Mouse (Mus musculus) hematopoietic stem cell, adult 5-6 weeks (primary cell): ENCODE data around the gene Sec23a. TPM values are rescaled to one million over a fixed set of nuclear protein-coding genes. Genes with fewer than 3 reads are reported as not detected.
"Not testable (repeated sequence)": the region's sequence is repeated elsewhere in the genome, so short reads cannot be mapped to it uniquely, and the experiment has no call there.

Experiments
- ATAC-seq, 2 experiments: fragments of 125-278 bp in 1 of 2; replicated peaks in 1 of 2; 2 replicates each; pipeline ENCODE4 v1.8.0; 2016 to 2017; ENCODE audit warnings: inconsistent platforms in 2 of 2, mild to moderate bottlenecking in 2 of 2, moderate number of reproducible peaks in 2 of 2, low read depth in 1 of 2, moderate TSS enrichment in 1 of 2; ENCODE audit not compliant: low FRiP score in 2 of 2, poor library complexity in 2 of 2, severe bottlenecking in 2 of 2, insufficient read depth in 1 of 2, low TSS enrichment in 1 of 2
- total RNA-seq: library from RNA; stranded (forward); fragments of 172-1452, 232-1000 nt; gene quantifications from 2 replicates; pipeline ENCODE4 v1.2.3, GENCODE M21; 2017

Gene Sec23a
- 20.8 and 21.8 TPM in 2 replicates for total RNA-seq

- ATAC-seq, result peak; percentile 86 to 88
Measured at GRCm38 (mm10) chr12:59011844-59012709, at the start of gene Sec23a. Gene Sec23a (minus strand): TSS chr12:59012017.

- ATAC-seq, result peak; percentile 93 to 94
Measured at GRCm38 (mm10) chr12:59060993-59061595, 49.3 kb upstream of the Sec23a start, which contains the start of gene Trappc6b. Gene Trappc6b (minus strand): TSS chr12:59061472.

- ATAC-seq, result no peak
Measured at GRCm38 (mm10) chr12:59060322-59060721, 48.5 kb upstream of the Sec23a start.

GRCm38 (mm10) chr12:59058242-59058641, 46.4 kb upstream of the Sec23a start:
- not testable (repeated sequence) for ATAC-seq

GRCm38 (mm10) chr12:59056222-59056621, 44.4 kb upstream of the Sec23a start:
- no peak for ATAC-seq

GRCm38 (mm10) chr12:59055196-59055850, 43.5 kb upstream of the Sec23a start:
- ATAC-seq, result no peak

- no peak for ATAC-seq
Measured at GRCm38 (mm10) chr12:59053976-59054375, 42.2 kb upstream of the Sec23a start.

GRCm38 (mm10) chr12:59053166-59053565, 41.3 kb upstream of the Sec23a start:
- ATAC-seq, result no peak

- ATAC-seq, result no peak
Measured at GRCm38 (mm10) chr12:59052470-59052869, 40.7 kb upstream of the Sec23a start.

GRCm38 (mm10) chr12:59040851-59041250, 29.0 kb upstream of the Sec23a start:
- peak in 1 of 2 experiments; percentile 43; a peak in 1 of 4 replicates for ATAC-seq

- peak; percentile 42 to 66; a peak in 2 of 4 replicates for ATAC-seq
Measured at GRCm38 (mm10) chr12:59039971-59040844, 28.4 kb upstream of the Sec23a start.

- ATAC-seq, result no peak
Measured at GRCm38 (mm10) chr12:59039162-59039970, 27.5 kb upstream of the Sec23a start.

- ATAC-seq, result no peak; a peak in 1 of 4 replicates
Measured at GRCm38 (mm10) chr12:59032101-59032500, 20.3 kb upstream of the Sec23a start.

- ATAC-seq, result peak; percentile 69 to 76
Measured at GRCm38 (mm10) chr12:59021306-59021705, 9.5 kb upstream of the Sec23a start.

- ATAC-seq, result no peak
Measured at GRCm38 (mm10) chr12:59019891-59020290, 8.1 kb upstream of the Sec23a start.

GRCm38 (mm10) chr12:59017970-59018369, 6.2 kb upstream of the Sec23a start:
- ATAC-seq, result no peak
